Mouse (Mus musculus): ENCODE measurements around the gene Slc11a2.

- TF ChIP-seq POLR2A (IDR thresholded peaks at IDR 0.05; ENCODE audit: borderline replicate concordance, low read depth, low read length) (no peak), CTCF (IDR thresholded peaks at IDR 0.05; ENCODE audit: low read depth, low read length) (no peak)
Observed at GRCm38 (mm10) chr15:100349496-100349895, 75.4 kb downstream of the Slc11a2 start.

All from bone marrow macrophage, adult 2 months (primary cell).